Mouse (Mus musculus) large intestine, adult 2 months (tissue): ENCODE data around the gene Cdca4. TPM values are rescaled to one million over a fixed set of nuclear protein-coding genes. Genes with fewer than 3 reads are reported as not detected.
A peak's percentile ranks its signal among the peaks of the same experiment; 100 is the strongest.
"Not testable (repeated sequence)": the region's sequence is repeated elsewhere in the genome, so short reads cannot be mapped to it uniquely, and the experiment has no call there.

Source experiments
- DNase-seq: peaks from one replicate; pipeline ENCODE4 v3.0.0-alpha.2; 2012; ENCODE audit warnings: low read depth, low spot score
- WGBS: fragments of 180-500 bp; shearing (Covaris S2); methylation state at CpG from one replicate; pipeline ENCODE4 v1.1.7; 2018; 5-methylcytosine and 5-hydroxymethylcytosine counted together
- polyA plus RNA-seq: library from polyadenylated mRNA; depleted of rRNA; stranded (reverse); fragments of >200 nt; gene quantifications from 2 replicates; pipeline ENCODE4 v1.2.3, GENCODE M21; 2012

Gene Cdca4
- polyA plus RNA-seq, 1 experiment, result 26.2 TPM

DNA sequence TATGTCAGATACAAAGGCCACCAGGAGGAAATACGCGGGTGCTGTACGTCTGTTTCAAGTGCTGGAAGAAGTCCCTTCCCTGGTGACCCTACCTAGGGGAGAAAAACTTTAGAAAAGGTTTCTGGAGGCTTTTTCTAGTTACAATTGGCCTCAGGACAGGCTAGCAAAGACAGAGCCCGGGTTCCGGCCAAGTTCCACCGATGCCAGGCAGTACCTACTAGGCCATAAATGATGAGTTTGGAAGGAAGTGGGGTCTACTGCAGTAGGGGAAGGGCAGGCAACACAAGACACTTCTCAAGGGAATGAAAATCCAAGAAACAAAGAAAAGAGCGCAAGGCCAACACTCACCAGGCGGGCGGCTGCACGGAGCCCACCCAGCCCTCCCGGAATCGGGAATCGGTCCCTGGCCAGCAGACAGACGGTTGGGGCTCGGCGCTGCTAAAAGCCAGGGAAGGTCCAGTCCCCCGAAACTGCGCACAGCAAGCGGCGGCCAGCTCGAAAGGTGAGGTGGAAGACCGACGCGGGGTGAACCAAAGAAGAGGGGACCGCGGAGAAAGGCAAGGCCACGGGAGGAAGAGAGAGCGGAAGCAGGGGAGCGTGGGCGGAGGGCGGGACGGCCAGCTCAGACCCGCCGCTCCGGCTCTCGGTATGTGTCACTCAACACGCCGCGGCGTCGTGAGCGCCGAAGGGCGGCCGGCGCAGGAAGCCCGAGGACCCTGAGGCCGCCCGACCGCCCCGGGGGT is 551 bp downstream of the Cdca4 start:
- WGBS, result under 1% methylated on average over 51 of the region's 51 CpGs
- no peak for DNase-seq

GRCm38 (mm10) chr12:112825901-112826300 is 3.3 kb downstream of the Cdca4 start:
- no peak for DNase-seq
- WGBS, result 72% methylated on average over 5 of the region's 5 CpGs

- DNase-seq, result no peak
Measured at GRCm38 (mm10) chr12:112823221-112823620, 6.0 kb downstream of the Cdca4 start.

DNA sequence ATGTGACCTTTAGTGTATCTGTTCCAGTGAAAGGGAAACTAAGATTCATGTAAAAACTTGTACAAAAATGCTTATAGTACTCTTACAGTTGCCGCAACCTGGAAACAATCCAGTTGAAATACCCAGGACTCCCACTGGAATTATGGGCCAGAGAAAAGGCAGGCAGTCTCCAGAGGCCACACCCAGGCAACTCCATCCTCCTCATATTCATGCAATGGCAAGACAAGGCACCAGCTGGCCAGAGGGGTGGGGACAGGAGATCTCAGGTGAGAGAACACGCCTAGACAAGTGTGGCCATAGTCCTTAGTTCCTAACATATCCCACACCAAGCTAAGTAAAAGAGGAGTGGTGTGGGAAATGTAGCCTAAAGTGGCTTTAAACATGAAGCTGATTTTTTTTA is 6.5 kb downstream of the Cdca4 start:
- 41% methylated on average over 2 of the region's 2 CpGs for WGBS

More at GRCm38 (mm10) chr12:112823221-112823620, 6.0 kb downstream of the Cdca4 start:
- WGBS, result 27% methylated on average over 4 of the region's 4 CpGs

DNA sequence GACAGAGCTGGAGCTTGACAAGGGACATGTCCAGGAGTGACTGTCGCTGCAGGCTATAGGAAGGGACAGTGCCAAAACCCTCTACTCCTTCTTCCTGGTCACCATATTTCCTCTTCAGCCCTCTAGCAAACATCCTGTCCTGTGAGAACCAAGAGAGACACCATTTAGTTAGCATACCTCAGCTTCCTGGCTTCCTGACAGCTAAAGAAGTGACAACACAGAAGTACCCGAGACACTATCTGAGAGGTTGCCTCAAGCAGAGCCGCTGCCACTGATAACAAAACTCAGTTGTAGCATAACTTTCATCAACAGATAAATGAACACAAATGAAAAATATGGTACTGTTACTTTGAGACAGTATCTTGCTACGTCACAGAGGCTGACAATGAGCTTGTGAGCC is 7.2 kb downstream of the Cdca4 start:
- 73% methylated on average over 4 of the region's 4 CpGs for WGBS
- DNase-seq, result no peak

More for the DNA sequence above, 6.5 kb downstream of the Cdca4 start:
- DNase-seq, result no peak

- WGBS, result 56% methylated on average over 1 of the region's 1 CpGs
- no peak for DNase-seq
Measured at GRCm38 (mm10) chr12:112821216-112821615, 8.0 kb downstream of the Cdca4 start.

- 70% methylated on average over 12 of the region's 12 CpGs for WGBS
- DNase-seq, result no peak
Measured at GRCm38 (mm10) chr12:112820401-112820999, 8.7 kb downstream of the Cdca4 start.

DNA sequence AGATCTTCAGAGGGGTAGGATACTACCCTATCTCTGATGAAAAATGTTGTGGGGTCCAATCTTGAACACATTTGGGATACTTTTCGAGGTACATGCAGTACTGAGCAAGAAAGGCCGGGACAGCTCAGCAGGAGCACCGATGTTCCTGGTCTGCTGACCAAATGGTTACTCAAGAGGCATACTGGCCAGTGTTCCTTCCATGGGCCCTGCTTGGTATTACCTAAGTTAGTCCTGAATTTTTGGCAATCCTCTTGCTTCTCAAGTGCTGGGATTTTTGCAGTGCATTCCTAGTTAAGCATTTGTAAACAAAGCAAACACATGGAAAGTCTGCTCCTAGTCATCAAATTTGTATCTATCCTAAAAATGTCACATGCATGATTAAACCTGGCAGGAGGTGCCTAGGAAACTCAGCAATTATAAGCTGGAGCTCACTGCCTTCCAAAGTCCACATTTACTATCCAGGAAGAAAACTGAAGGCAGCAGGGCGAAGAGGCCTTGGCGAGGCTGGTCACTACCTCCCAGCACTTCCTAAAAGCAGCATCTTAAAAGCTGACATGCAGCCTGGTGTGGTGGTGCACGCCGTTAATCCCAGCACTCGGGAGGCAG is 10.1 kb downstream of the Cdca4 start:
- 49% methylated on average over 8 of the region's 8 CpGs for WGBS
- no peak for DNase-seq

DNA sequence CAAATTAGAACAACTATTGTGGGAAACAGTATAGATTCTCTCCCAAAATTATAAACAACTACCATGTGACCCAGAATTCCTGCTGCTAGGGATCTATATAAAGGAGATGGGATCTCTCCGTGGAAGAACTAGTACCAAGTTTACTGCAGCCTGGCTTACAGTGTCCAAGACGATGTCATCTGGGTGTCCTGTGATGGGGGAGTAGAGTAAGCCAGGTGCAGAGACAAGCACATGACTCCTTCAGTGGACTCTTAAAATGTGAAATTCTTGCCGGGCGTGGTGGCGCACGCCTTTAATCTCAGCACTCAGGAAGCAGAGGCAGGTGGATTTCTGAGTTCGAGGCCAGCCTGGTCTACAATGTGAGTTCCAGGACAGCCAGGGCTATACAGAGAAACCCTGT is 12.4 kb downstream of the Cdca4 start:
- DNase-seq, result not testable (repeated sequence)
- 82% methylated on average over 7 of the region's 7 CpGs for WGBS

GRCm38 (mm10) chr12:112816294-112816693 is 12.9 kb downstream of the Cdca4 start:
- DNase-seq, result no peak
- WGBS, result 56% methylated on average over 4 of the region's 4 CpGs

DNA sequence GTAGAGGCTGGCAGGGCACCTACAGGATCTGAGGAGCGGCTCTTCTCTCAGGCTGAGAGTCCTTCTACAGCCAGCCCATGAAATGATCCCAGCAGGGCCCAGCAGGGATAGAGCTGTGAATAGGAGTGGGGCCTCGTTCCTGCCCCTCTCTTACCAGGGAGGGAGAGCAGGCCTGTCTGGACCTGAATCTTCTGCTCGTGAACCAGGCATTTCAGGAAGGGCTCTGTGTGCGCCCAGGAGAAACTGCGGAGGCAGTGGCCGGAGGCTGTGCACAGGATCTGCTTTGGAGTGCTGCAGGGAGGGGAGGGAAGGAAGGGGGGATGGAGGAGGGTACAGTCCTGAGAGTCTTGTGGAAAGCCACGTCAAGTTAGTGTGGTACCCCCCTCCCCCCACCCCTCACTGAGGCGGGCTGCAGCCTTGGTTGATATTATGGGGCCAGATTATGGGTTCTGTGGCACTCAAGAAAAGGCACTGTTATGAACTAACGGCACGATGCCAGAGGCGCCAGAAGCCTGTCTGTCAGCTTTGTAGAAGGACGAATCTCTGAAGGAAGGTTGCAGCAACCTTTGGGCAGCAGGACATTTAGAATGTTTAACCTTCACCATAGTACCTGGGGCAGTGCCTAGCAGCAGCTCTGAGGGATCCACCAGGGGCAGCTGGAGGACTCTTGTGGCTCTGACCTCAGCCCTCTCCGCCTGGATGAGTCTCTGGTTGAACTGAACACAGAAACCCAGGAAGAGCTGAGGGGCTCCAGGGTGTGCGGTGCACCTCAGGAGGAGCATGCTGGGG is 14.3 kb downstream of the Cdca4 start:
- DNase-seq, result no peak
- 83% methylated on average over 14 of the region's 14 CpGs for WGBS

DNA sequence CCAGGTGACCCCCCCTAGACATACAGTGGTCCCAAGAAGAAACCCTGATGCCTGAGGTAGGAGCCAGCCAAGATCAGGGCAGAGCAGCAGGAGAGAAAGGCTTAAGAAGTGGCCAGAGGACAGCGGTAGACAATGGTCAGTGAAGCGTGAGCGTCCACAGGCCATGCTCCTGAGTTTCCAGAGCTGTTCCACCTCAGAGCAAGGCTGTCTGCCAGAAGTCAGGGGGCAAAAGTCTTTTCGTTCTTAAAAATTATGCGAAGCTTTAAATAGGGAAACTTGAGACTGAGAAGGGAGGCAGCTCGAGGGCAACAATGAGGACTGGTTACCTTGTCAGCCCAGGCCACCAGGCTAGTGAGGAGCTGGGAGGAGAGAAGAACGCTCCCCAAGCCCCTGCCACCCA is 15.9 kb downstream of the Cdca4 start:
- WGBS, result 98% methylated on average over 7 of the region's 7 CpGs
- DNase-seq, result no peak

DNA sequence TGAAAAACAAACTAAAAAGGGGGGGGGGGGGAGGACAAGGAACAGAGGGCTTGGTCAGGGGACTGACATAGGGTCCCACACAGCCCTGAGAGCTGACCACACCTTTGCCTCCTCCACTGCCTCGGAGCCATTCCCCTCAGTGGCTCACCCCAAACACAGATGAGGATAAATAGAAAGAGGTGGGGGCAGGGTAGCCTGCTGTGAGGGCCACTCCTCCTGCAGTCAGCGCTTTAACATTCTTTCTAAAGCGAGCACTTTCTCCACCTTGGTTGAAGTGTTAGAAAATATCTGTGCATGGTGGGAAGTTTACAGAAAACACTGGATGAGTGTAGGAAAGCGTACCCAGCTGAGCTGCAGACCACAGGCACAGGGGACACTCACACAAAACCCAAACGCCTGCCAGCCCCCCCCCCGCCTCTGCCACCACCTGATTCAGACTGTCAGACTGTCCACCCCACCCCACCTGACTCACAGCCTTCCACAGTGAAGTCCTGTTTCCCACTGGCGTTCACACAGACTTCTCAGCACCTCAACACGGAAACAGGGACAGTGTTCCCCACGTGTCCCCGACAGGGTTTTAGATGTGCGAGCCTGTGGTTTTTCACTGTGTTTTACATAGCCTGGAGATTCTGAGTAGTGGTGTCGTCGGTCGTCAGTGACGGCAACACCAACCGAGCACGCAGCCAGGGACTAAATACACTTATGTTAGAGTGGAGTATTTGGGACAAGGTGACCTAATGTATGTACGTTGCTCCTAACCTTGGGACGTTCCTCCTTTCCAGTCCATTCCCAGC is 18.9 kb downstream of the Cdca4 start:
- 73% methylated on average over 19 of the region's 19 CpGs for WGBS
- no peak for DNase-seq

GRCm38 (mm10) chr12:112809641-112810040 is 19.6 kb downstream of the Cdca4 start:
- WGBS, result 14% methylated on average over 8 of the region's 8 CpGs
- DNase-seq, result no peak

DNA sequence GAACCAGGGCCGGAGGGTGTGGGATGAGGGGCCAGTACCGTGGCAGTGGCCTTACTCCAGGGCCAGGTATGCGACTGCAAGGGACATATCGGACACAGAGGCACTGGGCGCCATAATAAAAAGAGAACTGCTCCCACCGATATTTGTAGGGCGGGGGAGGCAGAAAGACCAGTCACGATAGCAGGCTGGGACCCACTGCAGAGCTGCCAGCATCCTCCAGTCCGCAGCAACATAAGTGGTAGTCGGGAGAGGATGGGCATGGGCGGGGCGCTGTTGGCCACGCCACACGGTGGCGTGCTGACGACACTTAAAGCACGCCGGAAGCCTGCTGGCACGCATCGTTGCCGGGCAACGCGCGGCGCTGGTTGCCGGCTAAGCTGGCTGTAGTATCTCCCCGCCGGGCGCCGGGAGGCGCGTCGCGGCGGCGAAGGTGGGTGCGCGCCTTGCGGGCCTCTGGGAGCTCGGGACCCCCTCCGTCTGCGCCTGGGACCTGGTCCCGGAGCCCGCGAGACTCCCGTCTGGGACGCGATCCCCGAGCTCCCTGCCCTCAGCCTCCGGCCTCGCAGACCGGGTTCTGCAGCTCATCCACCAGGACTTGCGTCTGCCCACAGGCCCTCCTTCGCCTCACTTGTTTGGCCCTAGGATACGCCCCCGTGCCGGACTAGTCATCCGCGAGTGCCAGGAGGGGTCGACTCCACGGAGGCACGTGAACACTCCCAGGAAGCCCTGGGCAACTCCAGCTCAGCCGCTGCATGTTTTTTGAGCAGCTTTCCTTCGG is 20.4 kb downstream of the Cdca4 start, which contains the start of gene Clba1:
Clba1 (plus strand) TSS at position 351 of the 778 bp plus-strand sequence.
- DNase-seq, result peak; percentile 83
- WGBS, result 1% methylated on average over 64 of the region's 64 CpGs

DNA sequence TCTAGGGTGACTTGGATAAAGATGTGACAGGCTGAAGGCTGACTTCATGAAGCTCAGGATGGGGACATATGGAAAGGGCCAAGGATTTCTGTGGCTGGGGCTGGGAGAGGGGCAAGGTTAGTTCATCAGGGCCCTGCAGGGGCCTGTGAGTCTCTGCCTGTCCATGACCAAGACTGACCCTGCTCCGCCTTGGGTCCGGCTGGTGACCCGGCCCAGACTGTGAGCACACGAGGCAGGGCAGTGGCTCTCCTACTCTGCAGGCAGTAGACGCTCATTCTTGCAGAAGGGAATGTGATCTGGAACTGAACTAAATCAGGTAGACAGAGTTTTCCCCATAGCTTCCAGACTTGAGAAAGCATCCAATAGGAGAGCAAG is 21.0 kb downstream of the Cdca4 start:
- 65% methylated on average over 5 of the region's 5 CpGs for WGBS
- no peak for DNase-seq

- 90% methylated on average over 4 of the region's 4 CpGs for WGBS
- no peak for DNase-seq
Measured at GRCm38 (mm10) chr12:112807796-112808195, 21.4 kb downstream of the Cdca4 start.

DNA sequence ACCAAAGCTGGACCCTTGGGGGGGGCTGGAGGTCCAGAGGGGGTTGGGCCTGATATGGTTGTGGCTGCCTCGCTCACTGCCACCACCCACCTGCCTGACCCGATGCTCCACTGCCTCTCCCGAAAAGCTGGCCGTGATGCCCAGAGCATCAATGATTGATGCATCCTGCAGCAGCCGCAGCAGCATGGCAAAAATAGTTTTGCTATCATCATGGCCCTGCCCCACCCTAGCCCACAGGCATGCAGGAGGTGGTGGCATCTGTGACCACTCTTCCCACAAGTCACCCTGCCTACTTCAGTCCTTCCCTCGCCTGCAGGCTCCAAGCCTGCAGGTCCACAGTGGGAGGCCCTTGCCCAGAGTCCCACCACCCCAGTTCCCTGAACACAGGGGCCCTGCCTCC is 23.2 kb downstream of the Cdca4 start:
- 71% methylated on average over 6 of the region's 6 CpGs for WGBS

GRCm38 (mm10) chr12:112804046-112804445 is 25.2 kb downstream of the Cdca4 start:
- DNase-seq, result no peak
- WGBS, result 31% methylated on average over 13 of the region's 13 CpGs

More for the DNA sequence above, 23.2 kb downstream of the Cdca4 start:
- DNase-seq, result no peak
